Mouse (Mus musculus) brain, embryonic 14.5 days (tissue): ENCODE results near the gene Frem2.

Experiments used
- CTCF ChIP-seq: fragments of 200-500 bp; IDR thresholded peaks from 2 replicates; pipeline ENCODE4 v1.5.1; 2012; ENCODE audit warnings: inconsistent platforms, mild to moderate bottlenecking, moderate library complexity, borderline replicate concordance; ENCODE audit not compliant: insufficient read depth, insufficient read length; ENCODE audit errors: extremely low read depth
- POLR2A ChIP-seq: fragments of 200-500 bp; IDR thresholded peaks from 2 replicates; pipeline ENCODE4 v1.6.1; 2012; ENCODE audit warnings: mild to moderate bottlenecking, inconsistent platforms, borderline replicate concordance; ENCODE audit not compliant: poor library complexity, insufficient read depth, insufficient read length, severe bottlenecking; ENCODE audit errors: extremely low read depth

DNA sequence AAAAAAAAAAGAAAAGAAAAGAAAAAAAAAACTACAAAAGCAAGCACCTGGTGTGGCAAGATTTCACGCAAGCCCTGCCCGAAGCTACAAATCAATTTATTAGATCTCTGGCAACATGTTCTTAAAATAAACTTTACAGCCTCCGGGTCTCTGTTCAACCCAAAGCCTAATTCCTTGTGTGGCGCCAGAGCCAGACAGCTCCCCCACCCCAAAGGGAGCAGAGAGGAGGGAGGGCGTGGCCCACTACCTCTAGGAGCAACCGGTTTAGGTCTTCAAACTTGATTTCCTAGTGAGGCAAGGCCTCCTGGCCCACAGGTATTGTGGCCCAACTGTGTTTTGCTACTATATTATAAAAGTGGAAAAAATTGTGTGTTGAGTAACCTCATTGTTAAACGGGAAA, 57.8 kb downstream of the Frem2 start:
- TF ChIP-seq CTCF (no peak), POLR2A (no peak)
